8 mouse cellular contexts compared by ENCODE assay signal in the genomic region with DNA sequence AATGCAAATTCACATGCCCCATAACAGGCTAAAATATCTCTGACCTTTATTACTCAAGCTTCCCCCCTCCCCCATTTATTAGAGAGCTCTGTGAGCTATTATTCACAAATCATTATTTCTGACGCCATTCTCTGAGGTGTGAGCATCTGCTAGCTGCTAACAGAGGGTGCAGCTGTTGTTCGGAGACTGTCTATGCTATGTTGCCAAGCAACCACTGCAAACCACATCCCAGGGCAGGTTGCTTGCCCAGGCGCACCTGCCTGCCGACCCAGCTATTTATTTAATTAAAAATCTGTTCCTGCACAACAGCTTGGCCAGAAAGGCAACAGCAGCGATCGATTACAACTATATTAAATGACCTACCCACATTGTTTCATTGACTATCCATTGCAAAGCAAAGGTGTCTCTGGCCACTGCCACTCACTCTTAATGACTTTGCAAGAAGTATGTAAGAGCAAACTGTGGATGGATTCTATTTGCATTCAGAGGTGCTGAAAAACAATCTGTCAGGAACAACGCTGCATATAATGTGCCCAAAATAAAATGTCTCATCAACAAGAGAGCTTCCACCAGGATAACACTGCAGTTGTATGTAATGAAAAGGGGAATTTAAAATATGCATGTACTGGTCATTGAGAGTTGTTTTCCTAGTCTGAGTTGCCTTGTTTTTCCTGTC.
DNase-seq lines count a peak whose midpoint lies in the region; ATAC-seq and TF ChIP-seq lines count a peak whose summit lies in the region.
"Had no signal": no experiment of that assay in that cellular context is flagged by ENCODE, and none has a peak within 500 bp of the region (broad histone marks: within the 10 kb centered on the region; RNA-seq: fewer than 3 reads in every experiment).

No protein-coding gene starts in this region.

- no peaks in the 10 kb centered on the region for H3K27me3 ChIP-seq in hindbrain, embryonic 13.5 days
- H3K27me3 ChIP-seq in midbrain, embryonic 16.5 days (ENCODE audit: control insufficient read depth, insufficient read depth, low read depth, low read length) = no peaks in the 10 kb centered on the region
- no peaks in the 10 kb centered on the region for H3K27me3 ChIP-seq in lung, postnatal 0 days (replicated peaks; ENCODE audit: insufficient read depth, low read length)

- no peaks in the 10 kb centered on the region for H3K36me3 ChIP-seq in hindbrain, embryonic 13.5 days
- no peaks in the 10 kb centered on the region for H3K36me3 ChIP-seq in midbrain, embryonic 16.5 days (ENCODE audit: control insufficient read depth, insufficient read depth, low read length)
- H3K36me3 ChIP-seq in lung, postnatal 0 days (ENCODE audit: insufficient read depth, low read length) = no peaks in the 10 kb centered on the region

- WGBS in hindbrain, embryonic 13.5 days = 28% methylated on average over 7 of the region's 7 CpGs
- WGBS in midbrain, embryonic 16.5 days = 30% methylated on average over 7 of the region's 7 CpGs
- 46% methylated on average over 7 of the region's 7 CpGs for WGBS in lung, postnatal 0 days

- no peak for TF ChIP-seq EP300 in lung, postnatal 0 days (IDR thresholded peaks at IDR 0.05)

- peak overlapping the region; percentile 28 for H3K4me2 ChIP-seq in hindbrain, embryonic 13.5 days
- peak overlapping the region; percentile 38 for H3K4me2 ChIP-seq in midbrain, embryonic 16.5 days (ENCODE audit: low read length)
- no peak overlapping the region for H3K4me2 ChIP-seq in lung, postnatal 0 days (replicated peaks; ENCODE audit: low read depth, low read length)

- H3K9ac ChIP-seq in hindbrain, embryonic 13.5 days = no peak overlapping the region
- H3K9ac ChIP-seq in midbrain, embryonic 16.5 days (ENCODE audit: low read depth, low read length) = no peak overlapping the region
- H3K9ac ChIP-seq in lung, postnatal 0 days (replicated peaks; ENCODE audit: low read depth) = no peak overlapping the region

- peak overlapping the region; percentile 1; the same call in 1 of the 2 replicates for H3K27ac ChIP-seq in hindbrain, embryonic 13.5 days
- peak overlapping the region; percentile 67 for H3K27ac ChIP-seq in midbrain, embryonic 16.5 days (ENCODE audit: low read length)
- H3K27ac ChIP-seq in lung, postnatal 0 days (ENCODE audit: low read length) = no peak overlapping the region

- no peak for TF ChIP-seq POLR2A in brain, embryonic 14.5 days (IDR thresholded peaks at IDR 0.05; ENCODE audit: borderline replicate concordance, extremely low read depth, insufficient read depth, insufficient read length, poor library complexity, severe bottlenecking)

- peaks cover 5% of the 10 kb centered on the region; the same call in 1 of the 2 replicates for H3K4me1 ChIP-seq in hindbrain, embryonic 13.5 days (replicated peaks)
- H3K4me1 ChIP-seq in midbrain, embryonic 16.5 days (ENCODE audit: control insufficient read depth, insufficient read depth, low read length) = peaks cover 7% of the 10 kb centered on the region; the same call in 1 of the 2 replicates
- no peaks in the 10 kb centered on the region for H3K4me1 ChIP-seq in lung, postnatal 0 days (ENCODE audit: insufficient read depth, low read depth, low read length)

- no peak for TF ChIP-seq CTCF in brain, embryonic 14.5 days (IDR thresholded peaks at IDR 0.05; ENCODE audit: borderline replicate concordance, extremely low read depth, insufficient read depth, insufficient read length)
- TF ChIP-seq CTCF in lung, postnatal 0 days (IDR thresholded peaks at IDR 0.05) = no peak

- peak; percentile 97 for ATAC-seq in hindbrain, embryonic 13.5 days (ENCODE audit: low FRiP score)
- ATAC-seq in midbrain, embryonic 16.5 days = peak; percentile 99
- no peak for ATAC-seq in lung, postnatal 0 days
- ATAC-seq: intestine, postnatal 0 days had no signal

- no peaks in the 10 kb centered on the region for H3K9me3 ChIP-seq in hindbrain, embryonic 13.5 days
- no peaks in the 10 kb centered on the region for H3K9me3 ChIP-seq in midbrain, embryonic 16.5 days (replicated peaks; ENCODE audit: control insufficient read depth, low read length, poor library complexity, severe bottlenecking)
- no peaks in the 10 kb centered on the region for H3K9me3 ChIP-seq in lung, postnatal 0 days (ENCODE audit: low read length)

- no peak overlapping the region for H3K4me3 ChIP-seq in hindbrain, embryonic 13.5 days
- peak overlapping the region; percentile 15; the same call in 1 of the 2 replicates for H3K4me3 ChIP-seq in midbrain, embryonic 16.5 days (ENCODE audit: low read depth, low read length)
- no peak overlapping the region for H3K4me3 ChIP-seq in lung, postnatal 0 days (ENCODE audit: low read depth, low read length)

- DNase-seq in brain, embryonic 14.5 days (ENCODE audit: low read depth) = peak; percentile 93
- peak; percentile 51 for DNase-seq in embryo, embryonic 11 days
- DNase-seq in lung, postnatal 0 days (ENCODE audit: low spot score) = no peak
- DNase-seq in adrenal gland, postnatal 25 days = no peak
- no peak for DNase-seq in lung, postnatal 36 days

Comparison
In these comparisons a context has a peak if more than half of its experiments do, and no peak if none do; other contexts are left out.
1. DNase-seq: peak in brain, embryonic 14.5 days (single experiment) and embryo, embryonic 11 days (single experiment); none in lung, postnatal 0 days (single experiment), adrenal gland, postnatal 25 days (single experiment) and lung, postnatal 36 days (single experiment).